Mouse (Mus musculus) urinary bladder, postnatal 4 days (tissue): ENCODE measurements around the gene Bcl7a.

Source experiments
- DNase-seq, 2 experiments: peaks; one replicate each; pipeline ENCODE4 v3.0.0; 2021 to 2022; ENCODE audit warnings: low spot score in 2 of 2

Bcl7a gene

DNA sequence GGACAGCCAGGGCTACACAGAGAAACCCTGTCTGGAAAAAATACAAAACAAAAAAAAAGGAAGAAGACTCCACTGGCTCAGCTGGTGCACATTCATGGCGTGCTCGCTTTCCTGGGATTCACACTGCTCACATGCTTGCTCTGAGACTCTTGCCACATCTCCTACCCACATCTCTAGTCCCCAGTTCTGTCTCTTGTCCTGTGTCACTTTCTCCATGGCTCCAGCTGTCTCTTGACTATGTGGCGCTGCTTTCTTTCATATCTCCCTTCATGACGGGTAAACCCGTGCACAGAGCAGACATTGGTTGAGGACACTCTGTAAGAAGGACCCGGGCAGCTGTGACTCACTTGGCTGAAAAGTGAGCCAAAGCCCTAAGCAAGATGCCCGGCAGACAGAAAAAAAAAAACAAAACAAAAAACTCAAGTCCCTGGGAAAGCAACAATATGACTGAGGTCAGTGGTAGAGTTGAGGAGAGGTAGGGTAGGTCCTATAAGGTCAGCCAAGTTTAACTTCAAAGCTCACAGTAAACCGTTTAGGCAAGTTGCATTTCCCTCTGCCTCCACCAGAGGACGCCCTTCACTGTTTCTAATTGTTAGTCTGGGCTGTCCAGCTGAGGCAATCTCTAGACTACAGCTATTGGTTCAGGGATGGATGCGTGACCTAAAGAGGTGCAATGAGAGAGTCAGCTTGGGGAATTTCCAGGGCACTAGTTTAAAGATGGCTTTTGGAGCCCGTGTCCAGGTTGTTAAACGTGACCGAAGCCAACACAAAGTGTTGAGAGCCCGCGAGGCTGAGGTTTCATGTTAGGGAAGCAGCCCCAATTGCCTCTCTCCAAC lies 33.7 kb downstream of the Bcl7a start:
- peak; percentile 69 to 76 for DNase-seq

DNA sequence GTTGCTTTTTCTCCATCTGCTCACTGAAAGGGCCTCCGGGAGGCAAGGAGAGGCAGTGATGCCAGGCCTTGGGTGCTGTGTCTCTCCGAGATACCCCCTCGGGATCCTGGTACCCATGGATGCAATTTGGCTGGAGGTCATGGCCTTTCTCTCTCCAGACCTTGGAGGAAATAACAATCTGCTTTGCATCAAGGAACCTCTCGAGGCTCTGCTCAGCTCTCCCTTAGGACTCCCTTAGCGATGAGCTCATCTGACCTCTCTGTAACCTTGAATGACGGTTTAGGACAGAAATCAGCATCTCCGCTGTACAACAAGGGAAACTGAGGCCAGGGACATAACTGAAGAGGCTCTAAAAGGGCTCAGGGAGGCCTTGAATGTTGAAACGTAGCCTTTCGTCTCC lies 35.1 kb downstream of the Bcl7a start:
- no peak for DNase-seq

GRCm38 (mm10) chr5:123379504-123379931 lies 35.9 kb downstream of the Bcl7a start:
- no peak for DNase-seq

- DNase-seq, result no peak
Observed at GRCm38 (mm10) chr5:123381968-123382367, 38.3 kb downstream of the Bcl7a start.

- no peak for DNase-seq
Observed at GRCm38 (mm10) chr5:123382686-123383085, 39.1 kb downstream of the Bcl7a start.

- no peak for DNase-seq
Observed at GRCm38 (mm10) chr5:123388452-123388851, 44.8 kb downstream of the Bcl7a start.

DNA sequence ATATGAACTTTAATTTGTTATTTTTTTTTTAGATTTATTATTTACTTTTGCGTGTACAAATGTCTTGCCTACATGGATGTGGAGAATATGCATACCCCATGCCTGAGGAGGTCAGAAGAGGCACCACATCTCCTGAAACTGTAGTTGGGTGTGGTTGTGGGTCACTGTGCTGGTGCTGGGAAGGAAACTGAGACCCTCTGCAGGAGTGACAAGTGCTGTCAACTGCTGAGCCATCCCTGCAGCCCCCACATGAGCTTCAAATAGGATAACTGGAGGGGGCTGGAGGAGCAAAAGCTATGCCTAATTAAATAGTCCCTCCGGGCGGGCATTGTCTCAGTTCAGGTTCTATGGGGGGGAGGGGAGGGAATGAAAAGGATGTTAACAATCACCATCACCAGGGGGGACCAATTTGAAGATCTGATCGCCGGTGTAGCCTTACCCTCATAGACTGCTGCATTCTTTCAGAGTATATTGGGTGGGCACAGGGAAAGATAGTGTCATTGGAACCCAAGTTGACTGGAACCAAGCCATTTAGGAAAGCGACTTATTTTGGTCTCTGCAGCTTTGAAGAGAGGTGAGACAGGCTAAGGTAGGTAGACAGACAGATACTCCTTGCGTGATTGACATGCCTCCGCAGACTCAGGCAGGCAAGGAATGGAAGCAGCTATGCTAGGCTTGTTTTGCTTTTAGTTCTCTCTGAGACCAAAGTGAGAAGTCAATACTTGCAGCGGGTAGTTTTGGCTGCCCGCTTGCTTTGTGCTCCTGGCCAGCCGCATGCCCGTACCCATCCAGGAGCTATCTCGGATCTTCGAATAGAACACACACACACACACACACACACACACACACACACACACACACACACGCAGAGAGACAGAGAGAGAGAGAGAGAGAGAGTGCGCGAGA lies 47.2 kb downstream of the Bcl7a start:
- DNase-seq, result no peak

DNA sequence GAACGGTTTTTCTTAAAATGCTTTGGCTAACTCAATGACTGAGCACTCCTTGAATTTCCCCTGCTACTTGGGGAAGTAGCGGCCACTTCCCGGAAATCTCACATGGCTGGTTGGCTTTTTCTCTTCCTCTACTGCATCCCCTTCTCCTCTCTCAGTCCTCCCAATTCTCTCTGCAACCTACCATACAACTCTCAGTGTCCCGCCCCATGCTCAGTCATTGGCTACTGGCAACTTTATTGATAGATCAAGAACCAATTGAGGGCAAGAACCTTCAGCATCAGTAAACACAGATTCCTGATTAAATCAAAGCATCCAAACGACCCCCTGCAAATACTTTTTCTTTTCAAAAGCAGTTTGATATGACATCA lies 47.8 kb downstream of the Bcl7a start:
- DNase-seq, result no peak

DNA sequence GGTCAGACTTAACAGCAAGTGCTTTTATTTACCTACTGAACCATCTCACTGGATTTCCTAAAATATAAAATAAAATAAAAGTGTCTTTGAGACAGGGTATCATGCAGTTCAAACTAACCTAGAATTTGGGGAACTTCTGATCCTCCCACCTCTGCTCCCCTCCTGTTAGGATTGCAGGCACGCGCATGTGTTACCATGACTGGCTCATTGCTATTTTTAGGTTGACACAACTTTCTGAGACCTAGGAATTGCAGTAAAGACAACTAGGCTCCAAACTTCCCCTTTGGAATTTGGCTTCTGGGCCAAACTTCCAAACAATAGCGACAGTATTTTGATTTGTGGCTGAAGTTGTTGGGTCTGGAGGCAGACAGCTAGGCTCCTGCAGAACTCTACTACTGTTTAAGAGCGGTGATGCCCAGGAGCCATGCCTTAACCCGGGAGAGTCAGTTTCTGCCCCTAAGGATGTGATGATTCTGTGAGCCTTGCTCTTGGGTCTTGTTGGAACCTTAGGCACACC lies 50.2 kb downstream of the Bcl7a start:
- DNase-seq, result no peak

DNA sequence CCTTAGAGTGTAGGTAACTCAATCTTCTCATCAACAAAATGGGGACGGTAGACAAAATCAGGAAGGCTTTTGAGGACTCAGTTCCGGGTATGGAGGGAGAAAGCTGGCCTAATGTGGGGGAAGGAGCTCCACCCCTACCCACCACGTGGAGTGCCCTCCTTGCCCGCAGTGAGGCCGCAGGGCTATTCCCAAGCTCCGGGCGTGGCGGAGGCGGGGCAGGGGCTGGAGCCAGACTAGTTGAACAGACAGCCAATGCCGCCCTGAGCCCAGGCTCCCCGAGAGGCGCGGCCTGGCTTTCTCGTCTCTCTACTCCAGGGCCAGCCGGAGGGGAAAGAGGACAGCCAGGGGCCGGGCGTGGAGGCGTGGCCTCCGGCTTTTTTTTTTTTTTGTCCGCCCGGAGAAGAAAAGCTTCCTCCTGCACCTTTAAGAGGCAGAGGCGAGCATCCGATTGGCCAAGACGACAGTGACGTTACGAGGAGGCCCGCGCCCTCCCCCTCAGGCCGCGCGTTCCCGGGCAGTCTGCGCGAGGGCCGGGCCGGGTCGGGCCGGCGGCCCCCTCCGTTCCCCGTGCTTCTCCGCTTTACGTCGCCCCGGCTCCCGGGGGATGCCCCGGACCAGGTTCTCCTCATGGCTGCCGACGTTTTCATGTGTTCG lies 50.8 kb downstream of the Bcl7a start, which contains the start of gene Mlxip:
TSS of gene Mlxip (plus strand) at position 496 of the 654 bp plus-strand sequence.
- peak; percentile 93 to 94 for DNase-seq

- DNase-seq, result no peak
Observed at GRCm38 (mm10) chr5:123394957-123395881, 51.6 kb downstream of the Bcl7a start.

GRCm38 (mm10) chr5:123396901-123397464 lies 53.3 kb downstream of the Bcl7a start:
- DNase-seq, result no peak

DNA sequence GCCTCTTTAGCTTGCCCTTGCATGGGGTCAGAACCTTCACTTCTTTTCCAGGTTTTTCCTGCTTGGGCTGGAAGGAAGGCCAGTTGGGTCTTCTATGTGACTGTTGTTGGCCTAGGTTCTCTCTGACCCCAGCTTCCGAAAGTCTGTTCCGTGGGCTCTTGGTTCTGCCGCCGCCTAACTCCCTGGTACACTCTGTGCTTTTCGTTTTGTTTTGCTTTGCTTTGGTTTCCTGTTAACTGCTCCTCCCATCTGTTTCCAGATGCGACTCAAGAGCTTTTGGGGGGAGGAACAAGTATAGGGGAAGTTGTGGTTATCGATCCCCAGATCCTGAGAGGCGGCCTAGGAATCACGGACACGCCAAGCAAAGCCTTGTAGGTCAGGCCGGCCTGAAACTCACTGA lies 54.2 kb downstream of the Bcl7a start:
- no peak for DNase-seq

- DNase-seq, result no peak
Observed at GRCm38 (mm10) chr5:123398856-123399498, 55.3 kb downstream of the Bcl7a start.

DNA sequence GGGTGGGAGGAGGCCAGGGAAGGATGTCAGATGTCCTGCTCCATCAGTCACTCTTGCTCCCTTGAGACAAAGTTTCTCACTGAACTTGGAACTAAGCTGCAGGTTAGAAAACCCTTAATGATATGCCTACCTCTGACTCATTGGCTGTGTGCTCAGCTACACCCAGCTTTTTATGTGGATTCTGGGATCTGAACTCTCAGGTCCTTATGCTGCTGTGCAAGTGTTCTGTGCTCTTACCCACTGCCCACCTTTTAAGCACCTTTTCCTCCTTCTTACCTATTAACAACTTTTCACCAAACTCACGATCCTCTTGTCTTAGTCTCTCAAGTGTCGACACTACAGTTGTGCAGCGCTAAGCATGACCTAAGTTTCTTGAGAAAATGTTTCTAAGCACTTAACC lies 60.8 kb downstream of the Bcl7a start:
- DNase-seq, result no peak

GRCm38 (mm10) chr5:123406952-123407351 lies 63.3 kb downstream of the Bcl7a start:
- DNase-seq, result no peak

GRCm38 (mm10) chr5:123408176-123408575 lies 64.5 kb downstream of the Bcl7a start:
- no peak for DNase-seq

GRCm38 (mm10) chr5:123412193-123412592 lies 68.6 kb downstream of the Bcl7a start:
- no peak for DNase-seq

- DNase-seq, result no peak
Observed at GRCm38 (mm10) chr5:123413866-123414363, 70.3 kb downstream of the Bcl7a start.

DNA sequence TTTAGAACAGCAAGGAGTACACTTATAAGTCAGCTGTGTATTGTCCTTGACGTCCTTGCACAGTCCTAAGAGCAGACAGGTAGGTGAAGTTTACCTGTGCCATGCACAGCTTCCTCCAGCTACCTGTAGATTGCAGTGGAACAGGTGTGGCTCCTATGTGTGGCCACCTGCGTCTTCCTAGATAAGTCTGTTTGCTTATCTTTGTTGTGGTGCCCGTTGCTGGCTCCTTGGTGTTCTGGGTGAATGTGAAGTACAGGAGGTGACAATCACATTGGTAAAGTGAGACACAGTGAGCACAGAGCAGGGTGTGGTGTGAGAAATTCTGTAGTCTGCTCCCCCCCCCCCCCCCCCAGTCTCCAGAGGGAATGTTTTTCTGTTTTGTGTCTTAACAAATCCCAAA lies 72.5 kb downstream of the Bcl7a start:
- DNase-seq, result no peak
